Mouse (Mus musculus): ENCODE measurements around the gene Bbip1.

Bbip1 gene

DNA sequence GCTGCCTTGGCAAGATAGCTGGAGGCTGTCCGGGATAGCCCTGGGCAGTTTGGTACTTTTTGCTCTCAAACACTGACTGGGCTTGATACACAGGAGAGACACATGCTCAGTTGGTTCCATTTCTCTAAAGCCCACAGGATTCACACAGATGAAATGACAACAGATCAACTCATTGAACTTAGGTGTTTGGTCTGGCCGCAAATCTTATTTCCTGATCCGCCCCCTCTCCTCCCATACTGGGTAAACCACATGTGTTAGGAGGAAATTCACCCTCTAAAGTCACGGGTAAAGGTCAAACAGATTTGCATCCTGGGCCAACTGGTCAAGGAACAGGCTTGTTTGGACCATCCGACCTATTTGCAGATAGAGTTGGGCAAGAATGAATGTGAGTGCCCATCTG is 54.9 kb downstream of the Bbip1 start:
- no peak for DNase-seq

- DNase-seq: no peak
Measured at GRCm38 (mm10) chr19:53888331-53888730, 56.1 kb downstream of the Bbip1 start.

DNA sequence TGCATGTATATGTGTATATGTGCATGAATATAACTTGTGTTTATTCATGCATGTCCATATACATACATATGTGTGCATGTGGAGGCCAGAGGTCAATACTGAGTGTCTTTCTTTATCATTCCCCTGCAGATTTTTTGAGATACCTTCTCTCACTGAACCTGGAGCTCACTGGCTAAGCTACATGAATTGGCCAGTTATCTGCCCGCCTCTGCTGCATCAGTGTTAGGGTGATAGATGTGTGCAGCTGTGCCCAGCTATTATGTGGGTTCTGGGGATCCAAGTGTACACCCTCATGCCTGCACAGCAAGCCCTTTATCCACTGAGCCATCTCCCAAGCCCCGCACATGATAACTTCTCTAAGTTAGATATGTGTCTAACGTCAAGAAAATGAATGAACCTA is 56.6 kb downstream of the Bbip1 start:
- DNase-seq: no peak

DNA sequence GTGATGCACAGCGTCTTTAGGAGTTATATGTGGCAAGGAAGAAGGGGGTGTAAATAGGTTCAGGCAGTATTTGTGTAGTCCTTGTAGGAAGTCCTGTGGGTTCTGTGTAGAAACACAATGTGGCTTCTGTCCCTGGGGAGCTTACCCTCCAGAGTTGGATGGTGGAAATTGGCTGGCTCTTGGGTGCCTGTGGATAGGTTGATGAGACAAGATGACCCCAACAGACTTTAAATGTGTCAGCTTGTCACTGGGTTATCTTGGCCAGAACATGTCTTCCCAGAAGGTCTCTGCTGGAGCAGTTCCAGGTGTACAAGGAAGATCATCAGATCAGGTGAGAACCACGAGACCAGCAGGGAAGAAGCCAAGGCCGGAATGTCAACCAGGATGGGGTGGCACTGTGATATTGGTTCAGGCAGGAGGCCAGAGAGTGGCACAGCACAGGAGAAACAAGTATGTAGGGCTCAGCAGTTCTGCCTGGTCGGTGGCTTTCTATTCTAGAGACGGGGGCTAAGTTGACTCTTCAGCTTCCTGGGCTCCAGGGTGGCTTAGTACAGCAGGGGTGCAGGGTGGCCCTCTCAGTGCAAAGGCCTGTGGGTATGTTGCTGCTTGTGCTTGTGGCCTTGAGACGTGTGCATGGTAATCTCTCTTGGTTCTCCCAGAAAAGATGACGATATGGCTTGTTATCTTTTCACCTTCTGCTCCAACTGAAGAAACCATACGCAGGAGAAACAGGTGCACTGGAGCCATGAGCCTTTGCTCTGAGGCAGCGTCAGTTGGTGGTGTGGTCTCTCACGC is 57.7 kb downstream of the Bbip1 start:
- DNase-seq: peak; percentile 40

DNA sequence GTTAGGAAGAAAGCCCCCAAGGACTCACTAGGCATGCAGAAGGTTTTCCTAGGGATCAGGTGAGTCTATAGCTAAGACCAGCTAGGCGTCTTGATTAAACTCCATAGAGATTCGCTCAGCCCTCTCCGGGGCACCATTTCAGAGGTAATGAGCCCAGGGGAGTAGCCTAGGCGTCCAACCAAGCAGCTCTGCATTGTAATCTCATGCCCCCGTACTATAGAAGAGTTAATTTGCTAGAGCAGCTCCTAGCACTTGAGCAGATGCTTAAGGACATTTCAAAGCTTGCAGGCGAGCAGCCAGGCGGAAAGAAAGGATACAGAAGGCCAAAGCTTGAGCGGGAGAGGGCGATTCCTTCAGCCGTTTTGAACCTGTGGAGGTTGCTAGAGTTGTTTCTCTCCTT is 59.0 kb downstream of the Bbip1 start:
- DNase-seq: no peak

DNA sequence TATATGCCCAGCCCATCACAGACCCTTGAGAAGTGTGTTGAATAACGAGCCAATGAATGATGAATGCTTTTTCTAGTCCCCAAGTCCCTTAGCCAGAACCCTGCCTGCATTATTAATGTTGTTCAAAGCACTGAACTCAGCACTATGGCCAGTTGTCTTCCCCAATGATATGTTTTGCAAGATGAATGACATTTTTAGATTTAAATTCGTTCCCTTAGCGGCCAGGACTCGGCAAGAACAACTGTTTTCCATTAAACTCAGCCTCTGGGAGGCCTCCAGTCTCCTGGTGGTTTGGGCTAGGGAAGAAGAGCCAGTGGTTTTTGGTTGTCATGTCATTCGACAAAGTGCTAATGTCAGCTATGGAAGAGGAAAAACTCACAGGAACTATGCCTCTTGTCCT is 62.6 kb downstream of the Bbip1 start:
- DNase-seq: no peak

GRCm38 (mm10) chr19:53880460-53880859 is 64.0 kb downstream of the Bbip1 start:
- no peak for DNase-seq
